Mouse (Mus musculus) gastrocnemius, adult 18-20 months (tissue): Measurements from ENCODE around the gene Bcas3. TPM values are rescaled to one million over a fixed set of nuclear protein-coding genes. Genes with fewer than 3 reads are reported as not detected.
"Not testable (repeated sequence)": the region's sequence is repeated elsewhere in the genome, so short reads cannot be mapped to it uniquely, and the experiment has no call there.

Experiments used
- DNase-seq: peaks from one replicate; pipeline ENCODE4 v3.0.0; 2021; ENCODE audit warnings: low spot score
- total RNA-seq, 2 experiments: library from RNA; stranded (reverse); gene quantifications; 2 replicates each; pipeline ENCODE4 v1.2.3; 2021

Bcas3 gene
- total RNA-seq, 2 experiments from 2014 or later, result 40.7 to 47.3 TPM

GRCm38 (mm10) chr11:85709147-85709546, 356.2 kb downstream of the Bcas3 start:
- no peak for DNase-seq

- no peak for DNase-seq
These were observed 357.2 kb downstream of the Bcas3 start for GRCm38 (mm10) chr11:85710155-85710554.

- no peak for DNase-seq
These were observed 359.2 kb downstream of the Bcas3 start for GRCm38 (mm10) chr11:85712026-85712804.

- DNase-seq, result peak; percentile 67
These were observed 360.2 kb downstream of the Bcas3 start for GRCm38 (mm10) chr11:85712860-85713813.

DNA sequence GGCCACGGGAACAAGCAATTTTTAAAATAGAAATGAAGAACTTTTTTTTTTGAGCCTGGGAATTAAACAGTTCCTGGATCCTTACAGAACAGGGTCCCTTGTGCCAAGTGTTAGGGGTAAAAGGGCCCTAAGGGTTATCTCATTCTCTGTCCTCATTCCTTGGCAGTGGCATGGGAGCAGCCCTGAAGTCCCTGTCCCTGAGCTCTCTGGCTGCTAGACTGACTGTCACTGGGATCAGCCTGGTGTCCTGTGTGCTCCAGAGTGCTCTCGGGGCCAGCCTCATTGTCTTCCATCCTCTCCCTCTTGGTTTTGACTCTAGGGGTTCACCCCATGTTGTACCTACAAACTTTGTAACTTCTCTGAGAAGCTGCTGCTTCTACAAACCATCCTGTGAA, 360.8 kb downstream of the Bcas3 start:
- DNase-seq, result no peak

- no peak for DNase-seq
These were observed 361.5 kb downstream of the Bcas3 start for GRCm38 (mm10) chr11:85714312-85714931.

GRCm38 (mm10) chr11:85716730-85717129, 363.8 kb downstream of the Bcas3 start:
- not testable (repeated sequence) for DNase-seq

DNA sequence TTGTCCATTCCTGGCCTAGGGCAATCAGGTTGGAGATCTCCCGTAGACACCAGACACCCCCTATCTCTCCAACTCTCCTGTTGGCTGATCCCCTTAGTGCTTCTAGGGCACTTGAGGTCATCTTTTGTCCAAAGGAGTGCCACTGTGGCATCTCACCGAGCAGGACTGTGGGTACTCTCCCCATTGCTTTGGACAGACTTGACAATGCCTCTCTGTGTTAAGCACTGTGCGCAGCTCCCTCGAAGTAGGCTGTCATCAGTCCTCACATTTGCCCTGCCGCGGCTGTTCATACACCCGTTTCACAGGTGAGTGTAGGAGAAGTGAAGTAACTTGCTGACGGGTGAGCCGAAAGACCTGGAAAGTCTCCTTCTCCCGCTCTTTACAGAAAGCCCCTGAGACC, 366.1 kb downstream of the Bcas3 start:
- no peak for DNase-seq

GRCm38 (mm10) chr11:85719766-85720165, 366.8 kb downstream of the Bcas3 start:
- peak; percentile 62 for DNase-seq

DNA sequence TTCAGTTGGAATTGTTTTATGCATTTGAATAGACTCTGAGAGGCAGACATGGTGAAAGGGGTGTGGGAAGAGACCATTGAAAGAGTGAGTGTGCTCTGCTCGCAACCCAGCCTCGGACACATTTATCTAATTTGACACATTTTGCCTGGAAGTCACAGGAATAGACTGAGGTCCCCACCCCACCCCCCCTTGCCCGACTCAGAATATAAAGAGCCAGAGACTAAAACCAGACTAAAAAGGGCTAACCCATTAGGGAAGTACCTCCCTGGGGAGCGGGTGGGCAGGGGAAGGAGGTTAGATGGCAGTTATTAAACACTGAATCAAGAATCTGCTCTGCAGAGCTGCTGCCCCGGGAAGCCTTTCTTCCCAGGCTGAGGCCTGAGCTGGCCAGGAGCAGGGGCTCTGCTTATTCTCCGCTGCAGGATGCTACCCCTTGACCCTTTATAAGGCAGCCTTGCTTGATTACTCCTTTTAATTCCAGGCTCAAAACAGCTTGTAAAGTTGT, 367.4 kb downstream of the Bcas3 start:
- no peak for DNase-seq

DNA sequence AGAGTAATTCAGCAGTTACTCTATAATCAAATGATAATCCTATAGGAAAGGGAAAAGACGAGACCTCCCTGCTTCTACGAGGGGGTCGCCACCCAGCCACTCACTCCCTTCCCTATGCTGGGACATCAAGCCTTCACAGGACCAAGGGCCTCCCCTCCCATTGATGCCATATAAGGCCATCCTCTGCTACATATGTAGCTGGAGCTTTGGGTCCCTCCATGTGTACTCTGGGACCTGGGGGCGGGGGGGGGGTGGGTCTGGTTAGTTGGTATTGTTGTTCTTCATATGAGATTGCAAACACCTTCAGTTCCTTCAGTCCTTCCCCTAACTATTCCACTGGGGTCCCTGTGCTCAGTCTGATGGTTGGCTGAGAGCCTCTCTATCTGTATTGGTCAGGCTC, 369.0 kb downstream of the Bcas3 start:
- DNase-seq, result no peak

DNA sequence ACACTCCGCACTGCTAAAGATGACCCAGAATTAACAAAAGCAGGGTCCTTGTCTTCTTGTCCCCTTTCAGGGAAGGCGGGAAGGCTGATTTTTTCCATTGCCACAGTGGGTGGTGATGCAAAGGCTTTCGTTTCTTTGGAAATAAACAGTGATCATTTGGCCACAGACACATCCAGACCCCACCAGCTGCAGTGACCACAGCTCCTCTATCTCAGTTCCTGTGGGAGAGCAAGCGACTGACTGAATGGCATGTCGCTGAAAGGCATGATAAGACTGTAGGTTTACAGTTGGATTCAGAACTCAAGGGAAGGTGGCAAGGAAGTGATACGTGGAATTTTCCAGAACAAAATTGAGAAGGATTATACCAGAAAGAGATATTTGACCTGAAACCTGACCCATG, 371.2 kb downstream of the Bcas3 start:
- DNase-seq, result no peak

- peak; percentile 41 for DNase-seq
These were observed 376.8 kb downstream of the Bcas3 start for GRCm38 (mm10) chr11:85729725-85730124.

DNA sequence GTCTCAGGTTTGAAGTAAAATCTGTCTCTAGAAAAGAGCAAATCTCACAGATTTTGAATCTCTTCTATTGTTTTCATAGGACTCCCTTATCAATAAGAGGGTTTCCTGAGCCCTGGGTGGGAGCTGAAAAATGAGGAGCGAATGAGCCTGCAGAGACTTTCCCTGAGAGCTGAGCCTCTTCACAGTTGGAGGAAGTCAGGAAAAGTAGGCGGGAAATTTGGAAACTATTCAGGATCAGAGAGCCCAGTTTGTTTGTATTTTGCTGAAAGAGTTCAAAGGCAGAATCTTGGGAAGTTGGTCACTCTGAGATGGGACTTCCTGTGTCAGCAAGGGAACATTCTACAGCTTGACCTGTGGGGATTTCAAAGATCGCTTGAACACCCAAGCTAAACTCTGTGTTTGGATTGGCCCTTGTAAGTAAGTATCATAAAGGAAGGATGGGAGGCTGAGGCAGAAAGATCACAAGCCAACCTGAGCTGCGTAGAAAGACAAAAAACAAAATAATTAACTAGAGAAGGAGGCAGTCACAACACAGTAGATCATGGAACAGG, 379.6 kb downstream of the Bcas3 start:
- no peak for DNase-seq

GRCm38 (mm10) chr11:85733577-85733976, 380.6 kb downstream of the Bcas3 start:
- no peak for DNase-seq

- DNase-seq, result no peak
These were observed 381.6 kb downstream of the Bcas3 start for GRCm38 (mm10) chr11:85734317-85735211.

DNA sequence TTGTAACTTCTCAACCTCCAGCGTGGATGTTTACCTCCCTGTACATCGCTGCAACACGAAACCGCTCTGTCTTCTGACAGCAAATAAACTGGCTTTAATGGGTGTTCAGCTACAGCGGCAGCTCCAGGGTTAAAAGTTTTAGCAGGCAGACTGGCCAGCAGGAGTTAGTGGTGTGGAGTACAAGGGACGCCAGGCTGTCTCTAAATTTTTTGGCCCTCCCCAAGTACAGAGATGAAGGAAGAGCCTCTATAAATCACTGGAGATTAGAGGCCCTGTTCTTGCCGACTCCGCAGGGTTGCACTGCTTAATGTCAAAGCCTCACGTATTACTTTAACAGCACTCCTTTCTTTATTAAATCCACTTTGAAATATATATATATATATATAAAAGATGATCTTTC, 384.3 kb downstream of the Bcas3 start:
- DNase-seq, result no peak

GRCm38 (mm10) chr11:85737893-85738292, 384.9 kb downstream of the Bcas3 start:
- DNase-seq, result no peak

DNA sequence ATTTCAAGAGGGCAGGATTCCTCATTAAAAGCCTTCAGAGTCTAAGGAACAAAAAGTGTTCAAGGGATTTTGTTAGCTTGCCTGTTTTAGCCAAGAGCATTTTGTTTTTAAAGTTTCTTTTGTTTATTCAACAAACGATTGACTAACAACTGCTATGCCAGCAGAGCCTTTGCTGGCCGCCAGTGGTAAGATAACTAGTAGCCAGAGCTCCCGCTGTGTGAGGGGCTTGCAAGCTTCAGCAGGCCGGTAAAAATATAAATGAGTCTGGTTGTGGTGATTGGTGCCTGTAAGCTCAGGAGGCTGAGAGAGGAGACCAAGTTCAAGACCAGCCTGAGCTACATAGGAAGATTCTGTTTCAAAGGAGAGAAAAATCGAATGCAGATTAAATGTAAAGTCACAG, 385.6 kb downstream of the Bcas3 start:
- DNase-seq, result no peak

GRCm38 (mm10) chr11:85739266-85739977, 386.5 kb downstream of the Bcas3 start:
- peak; percentile 51 for DNase-seq
